Mouse (Mus musculus) limb, embryonic 12.5 days (tissue): Measurements from ENCODE around the gene Eef2k. TPM values are rescaled to one million over a fixed set of nuclear protein-coding genes. Genes with fewer than 3 reads are reported as not detected.
"Not testable (repeated sequence)": the region's sequence is repeated elsewhere in the genome, so short reads cannot be mapped to it uniquely, and the experiment has no call there.

Experiments
- ATAC-seq: fragments of 200-750 bp; cut with Nextera tagmentation; 2 replicates; pipeline ENCODE4 v1.8.0; 2017; ENCODE audit warnings: low read depth, moderate TSS enrichment; ENCODE audit not compliant: insufficient number of reproducible peaks, insufficient read depth, low FRiP score, low TSS enrichment
- H3K27ac ChIP-seq: fragments of 300-500 bp; sonication (generic); 2 replicates; pipeline ENCODE4 v1.5.1; 2016; ENCODE audit warnings: mild to moderate bottlenecking, moderate library complexity
- H3K27me3 ChIP-seq: fragments of 300-500 bp; sonication (generic); 2 replicates; pipeline ENCODE4 v1.6.1; 2016; ENCODE audit warnings: mild to moderate bottlenecking, moderate library complexity
- H3K36me3 ChIP-seq: fragments of 300-500 bp; sonication (generic); 2 replicates; pipeline ENCODE4 v1.6.1; 2016; ENCODE audit warnings: mild to moderate bottlenecking, moderate library complexity
- H3K4me1 ChIP-seq: fragments of 300-500 bp; sonication (generic); replicated peaks from 2 replicates; pipeline ENCODE4 v1.6.1; 2016
- H3K4me2 ChIP-seq: fragments of 300-500 bp; sonication (generic); 2 replicates; pipeline ENCODE4 v1.6.1; 2016; ENCODE audit warnings: mild to moderate bottlenecking, moderate library complexity
- H3K4me3 ChIP-seq: fragments of 300-500 bp; sonication (generic); replicated peaks from 2 replicates; pipeline ENCODE4 v1.5.1; 2016; ENCODE audit warnings: mild to moderate bottlenecking
- H3K9ac ChIP-seq: fragments of 300-500 bp; sonication (generic); replicated peaks from 2 replicates; pipeline ENCODE4 v1.6.1; 2016; ENCODE audit warnings: mild to moderate bottlenecking, moderate library complexity
- H3K9me3 ChIP-seq: fragments of 300-500 bp; sonication (generic); 2 replicates; pipeline ENCODE4 v1.6.1; 2016; ENCODE audit warnings: mild to moderate bottlenecking, moderate library complexity
- WGBS: fragments of 180-500 bp; shearing (Covaris S2); methylation state at CpG from one replicate; pipeline ENCODE4 v1.1.7; 2016; 5-methylcytosine and 5-hydroxymethylcytosine counted together
- polyA plus RNA-seq: library from polyadenylated mRNA; unstranded; fragments of >200 nt; fragmentation: Nextera tagmentation; extraction: Ambion mirVana; gene quantifications from 2 replicates; pipeline ENCODE4 v1.2.1, GENCODE M21; 2016

The Eef2k gene
- polyA plus RNA-seq, 1 experiment from 2014 or later: 31.5 TPM

DNA sequence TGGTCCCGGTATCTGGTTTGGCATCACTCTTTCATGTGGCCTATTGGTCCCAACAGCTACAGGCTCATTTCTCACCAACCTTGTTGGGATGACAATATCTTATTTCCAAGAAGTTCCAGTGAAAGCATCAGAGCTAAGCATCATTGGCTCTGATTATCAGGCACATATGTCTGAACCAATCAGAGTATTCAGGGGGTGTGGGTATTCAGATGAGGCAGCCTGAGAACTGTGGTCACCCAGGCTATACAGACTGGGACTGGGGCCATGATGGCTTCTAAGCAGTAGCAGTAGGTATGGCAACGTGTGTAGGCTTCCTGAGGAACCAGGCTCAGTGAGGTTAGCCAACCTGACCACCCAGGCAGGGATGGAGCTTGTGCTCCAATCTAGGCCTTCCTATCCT is 38.8 kb downstream of the Eef2k start:
- 70% methylated on average over 2 of the region's 2 CpGs for WGBS
- H3K27me3 ChIP-seq: no peaks in the 10 kb centered on the region
- peaks cover 62% of the 10 kb centered on the region for H3K36me3 ChIP-seq
- H3K9me3 ChIP-seq: peaks cover 4% of the 10 kb centered on the region; the same call in 1 of the 2 replicates
- H3K4me3 ChIP-seq: no peak overlapping the region
- no peak for ATAC-seq
- H3K4me1 ChIP-seq: no peaks in the 10 kb centered on the region
- H3K4me2 ChIP-seq: no peak overlapping the region
- H3K9ac ChIP-seq: no peak overlapping the region
- H3K27ac ChIP-seq: no peak overlapping the region

DNA sequence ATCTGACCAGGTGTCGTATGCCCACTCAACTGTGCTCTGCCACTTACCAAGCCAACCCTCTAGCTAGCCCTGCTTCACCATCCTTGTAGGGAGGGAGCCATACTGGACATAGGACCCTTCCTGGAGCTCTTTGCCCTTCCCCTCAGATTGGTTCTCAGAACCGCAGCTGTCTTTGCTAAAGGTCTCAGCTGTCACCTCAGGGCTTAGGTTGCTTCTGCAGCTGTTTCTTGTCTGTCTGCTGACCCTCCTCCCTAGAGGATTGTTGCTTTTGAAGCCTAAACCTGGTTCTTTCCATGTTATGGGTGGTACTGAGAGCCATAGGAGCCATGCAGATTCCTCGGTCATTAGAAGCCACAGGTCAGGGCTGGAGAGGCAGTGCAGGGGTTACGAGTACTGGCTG is 40.0 kb downstream of the Eef2k start:
- H3K27ac ChIP-seq: peak overlapping the region; percentile 7; the same call in 1 of the 2 replicates
- ATAC-seq: no peak
- H3K27me3 ChIP-seq: no peaks in the 10 kb centered on the region
- H3K4me2 ChIP-seq: no peak overlapping the region
- no peak overlapping the region for H3K4me3 ChIP-seq
- H3K4me1 ChIP-seq: no peaks in the 10 kb centered on the region
- peaks cover 4% of the 10 kb centered on the region; the same call in 1 of the 2 replicates for H3K9me3 ChIP-seq
- WGBS: 73% methylated on average over 4 of the region's 4 CpGs
- peaks cover 75% of the 10 kb centered on the region for H3K36me3 ChIP-seq
- H3K9ac ChIP-seq: no peak overlapping the region

DNA sequence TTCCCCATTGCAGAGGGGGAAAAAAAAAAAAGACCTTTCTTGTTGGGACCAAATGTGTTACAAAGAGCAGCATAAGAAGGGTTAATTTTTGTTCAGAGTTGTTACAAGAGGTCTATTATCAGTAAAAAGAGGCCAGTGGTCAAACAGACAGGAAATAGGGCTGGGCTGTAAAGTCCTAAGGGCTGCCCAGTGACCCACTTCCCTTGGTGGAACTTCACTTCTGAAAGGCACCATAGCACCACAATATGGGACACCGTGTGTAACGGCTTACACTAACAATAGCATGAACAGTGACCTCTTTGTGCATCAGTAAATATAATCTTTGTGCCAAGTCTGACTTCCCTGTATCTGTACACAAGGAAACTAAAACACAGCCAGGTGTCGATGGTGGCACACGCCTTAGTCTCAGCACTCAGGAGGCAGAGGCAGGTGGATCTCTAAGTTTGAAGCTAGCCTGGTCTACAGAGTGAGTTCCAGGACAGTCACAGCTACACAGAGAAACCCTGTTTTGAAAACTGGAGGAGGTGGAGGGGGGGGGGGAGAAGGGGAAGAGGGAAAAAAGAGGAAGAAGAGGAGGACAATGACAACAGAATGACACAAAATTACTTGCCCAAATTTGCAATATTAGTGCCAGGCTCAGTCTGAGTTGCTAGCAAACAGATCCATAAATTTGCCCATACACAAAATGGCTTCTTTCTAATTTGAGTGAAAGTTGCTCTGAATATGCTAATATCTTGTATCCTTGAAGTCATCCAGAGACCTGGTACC is 41.1 kb downstream of the Eef2k start:
- WGBS: 92% methylated on average over 4 of the region's 4 CpGs
- H3K9ac ChIP-seq: no peak overlapping the region
- H3K27ac ChIP-seq: no peak overlapping the region
- H3K4me1 ChIP-seq: no peaks in the 10 kb centered on the region
- H3K27me3 ChIP-seq: no peaks in the 10 kb centered on the region
- no peak for ATAC-seq
- H3K9me3 ChIP-seq: peaks cover 4% of the 10 kb centered on the region; the same call in 1 of the 2 replicates
- H3K36me3 ChIP-seq: peaks cover 78% of the 10 kb centered on the region
- H3K4me3 ChIP-seq: no peak overlapping the region
- no peak overlapping the region for H3K4me2 ChIP-seq

DNA sequence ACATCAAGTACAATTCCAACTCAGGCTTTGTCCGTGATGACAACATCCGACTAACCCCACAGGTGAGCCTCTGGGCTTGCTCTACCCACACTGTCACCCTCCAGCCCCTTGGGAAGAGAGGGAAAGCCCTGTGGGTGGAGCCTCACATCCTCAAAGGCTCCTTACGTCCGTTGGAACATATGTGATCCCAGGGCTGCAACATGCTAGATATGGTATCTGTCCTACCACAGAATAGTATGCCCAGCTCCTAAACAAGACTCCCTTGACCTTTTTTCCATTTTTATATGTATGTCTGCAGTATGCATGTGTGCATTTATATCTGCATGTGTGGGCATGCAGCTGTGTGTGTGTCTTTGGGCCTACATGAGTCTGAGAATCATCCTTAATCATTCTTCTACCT is 42.1 kb downstream of the Eef2k start:
- Histone ChIP-seq H3K27ac (no peak overlapping the region), H3K9ac (no peak overlapping the region), H3K36me3 (peaks cover 86% of the 10 kb centered on the region), H3K27me3 (no peaks in the 10 kb centered on the region), H3K9me3 (peaks cover 4% of the 10 kb centered on the region; the same call in 1 of the 2 replicates), H3K4me3 (no peak overlapping the region), H3K4me2 (no peak overlapping the region), H3K4me1 (no peaks in the 10 kb centered on the region)
- WGBS: 92% methylated on average over 4 of the region's 4 CpGs
- no peak for ATAC-seq

DNA sequence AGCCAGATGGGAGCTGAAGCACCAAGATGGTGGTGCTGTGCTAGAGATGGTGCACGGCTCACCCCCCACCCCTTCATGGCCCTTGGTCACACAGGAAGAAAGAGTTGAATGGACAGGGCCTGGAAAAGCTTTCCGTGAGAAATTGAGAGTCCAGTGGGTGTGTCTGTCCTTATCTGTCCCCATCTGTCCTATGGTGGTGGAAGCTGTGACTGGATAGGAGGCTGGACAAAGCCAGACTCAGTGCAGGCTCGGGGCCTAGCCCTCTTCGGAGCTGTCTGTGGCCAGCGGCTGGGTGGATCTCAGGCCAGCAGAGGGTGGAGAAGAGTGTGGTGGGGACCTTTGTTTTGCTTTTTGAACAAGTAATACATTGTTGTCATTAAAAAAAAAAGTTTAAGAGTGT is 50.5 kb downstream of the Eef2k start:
- Histone ChIP-seq H3K4me1 (no peaks in the 10 kb centered on the region), H3K36me3 (peaks cover 56% of the 10 kb centered on the region), H3K9ac (no peak overlapping the region), H3K4me2 (no peak overlapping the region), H3K9me3 (no peaks in the 10 kb centered on the region), H3K4me3 (no peak overlapping the region), H3K27ac (no peak overlapping the region), H3K27me3 (no peaks in the 10 kb centered on the region)
- ATAC-seq: no peak
- 85% methylated on average over 5 of the region's 5 CpGs for WGBS

DNA sequence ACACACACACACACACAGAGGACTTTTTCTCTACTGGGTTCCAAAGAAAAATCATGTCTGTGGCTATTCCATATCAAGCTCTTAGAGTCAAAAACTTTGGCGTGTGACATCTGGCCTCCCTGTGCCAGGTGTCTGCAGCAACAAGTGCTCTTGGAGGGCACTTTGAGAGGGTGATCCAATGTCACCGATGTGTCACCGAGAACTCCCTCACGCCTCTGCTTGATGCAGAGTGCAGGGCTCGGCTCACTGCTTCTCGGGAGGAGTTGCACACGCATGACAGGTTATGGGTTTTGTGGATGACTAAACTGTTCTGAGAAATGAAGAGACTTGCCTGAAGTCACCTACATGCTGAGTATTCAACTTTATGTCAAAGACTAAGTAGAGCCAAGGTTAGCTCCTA is 54.4 kb downstream of the Eef2k start:
- no peaks in the 10 kb centered on the region for H3K9me3 ChIP-seq
- no peak overlapping the region for H3K27ac ChIP-seq
- no peak overlapping the region for H3K4me3 ChIP-seq
- WGBS: 89% methylated on average over 7 of the region's 7 CpGs
- no peak for ATAC-seq
- peaks cover 46% of the 10 kb centered on the region for H3K36me3 ChIP-seq
- H3K9ac ChIP-seq: no peak overlapping the region
- H3K27me3 ChIP-seq: no peaks in the 10 kb centered on the region
- H3K4me2 ChIP-seq: no peak overlapping the region
- peaks cover 7% of the 10 kb centered on the region; the same call in 1 of the 2 replicates for H3K4me1 ChIP-seq

DNA sequence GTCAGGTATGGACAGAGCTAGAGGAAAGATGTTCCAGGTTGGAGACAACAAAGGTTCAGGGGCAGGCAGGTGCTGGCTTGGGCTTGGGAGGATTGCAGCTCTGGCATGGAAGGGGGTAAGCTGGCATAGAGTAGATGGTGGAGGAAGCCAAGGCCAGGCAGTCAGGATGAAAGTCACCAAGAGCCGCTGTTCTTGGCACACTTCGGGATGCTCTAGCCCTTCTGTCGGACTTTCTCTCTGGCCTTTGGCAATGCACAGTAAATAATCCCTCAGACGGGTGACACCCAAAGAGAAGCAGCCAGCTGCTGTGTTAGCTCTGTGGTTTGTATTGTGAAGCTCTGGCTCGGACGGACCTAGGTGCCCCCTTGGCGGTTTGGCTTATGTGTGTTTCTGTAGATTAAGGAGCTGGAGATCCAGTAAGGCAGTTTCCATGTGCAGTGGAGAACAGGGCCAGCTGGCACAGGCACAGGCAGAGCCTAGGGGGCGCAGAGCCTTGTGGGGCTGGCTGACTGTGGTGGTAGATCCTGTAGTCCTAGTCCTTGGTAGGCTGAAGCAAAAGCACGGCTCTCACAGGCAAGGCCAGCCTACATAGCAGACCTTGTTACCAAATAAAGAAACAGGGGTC is 55.2 kb downstream of the Eef2k start:
- H3K9me3 ChIP-seq: no peaks in the 10 kb centered on the region
- ATAC-seq: no peak
- H3K4me2 ChIP-seq: no peak overlapping the region
- no peaks in the 10 kb centered on the region for H3K27me3 ChIP-seq
- no peak overlapping the region for H3K9ac ChIP-seq
- peaks cover 46% of the 10 kb centered on the region for H3K36me3 ChIP-seq
- H3K4me1 ChIP-seq: peaks cover 7% of the 10 kb centered on the region; the same call in 1 of the 2 replicates
- H3K4me3 ChIP-seq: no peak overlapping the region
- WGBS: 91% methylated on average over 9 of the region's 9 CpGs
- no peak overlapping the region for H3K27ac ChIP-seq

DNA sequence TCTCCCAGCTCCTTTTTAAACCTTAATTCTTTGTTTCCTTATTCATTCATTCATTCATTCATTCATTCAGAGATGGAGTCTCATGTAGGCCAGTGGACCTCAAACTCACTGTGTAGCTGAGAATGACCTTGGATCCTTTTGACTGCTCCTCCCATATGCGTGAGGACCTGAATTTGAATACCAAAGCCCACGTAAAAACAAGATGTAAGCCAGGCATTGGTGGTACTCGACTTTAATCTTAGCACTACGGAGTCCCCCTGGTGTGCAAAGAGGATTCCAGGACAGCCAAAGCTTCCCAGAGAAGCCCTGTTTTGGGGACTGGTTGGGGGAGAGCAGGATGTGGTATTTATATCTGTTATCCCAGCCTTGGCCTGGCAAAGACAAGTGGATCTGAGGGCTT is 57.6 kb downstream of the Eef2k start:
- peaks cover 7% of the 10 kb centered on the region; the same call in 1 of the 2 replicates for H3K4me1 ChIP-seq

DNA sequence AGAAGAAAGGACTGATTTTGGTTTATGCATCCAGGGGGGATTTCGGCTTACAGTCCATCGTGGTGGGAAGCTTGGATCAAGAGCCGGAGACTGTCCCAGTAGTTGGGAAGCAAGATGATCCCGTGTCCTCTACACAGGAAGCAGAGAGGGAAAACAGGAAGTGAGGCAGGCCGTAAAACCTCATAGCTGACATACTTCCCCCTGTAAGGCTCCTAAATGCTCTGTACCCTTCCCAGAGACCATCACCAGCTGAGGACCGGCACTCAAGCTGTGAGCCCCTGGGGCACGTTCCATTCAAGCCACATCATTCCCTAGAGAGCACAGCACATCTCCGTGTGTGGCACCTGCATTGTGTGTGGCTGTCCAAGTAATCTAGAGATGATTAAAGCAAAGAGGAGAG is 59.1 kb downstream of the Eef2k start:
- Histone ChIP-seq H3K4me3 (no peak overlapping the region), H3K36me3 (peaks cover 43% of the 10 kb centered on the region), H3K27ac (no peak overlapping the region), H3K27me3 (no peaks in the 10 kb centered on the region), H3K4me2 (no peak overlapping the region), H3K9ac (no peak overlapping the region), H3K4me1 (peaks cover 7% of the 10 kb centered on the region; the same call in 1 of the 2 replicates), H3K9me3 (no peaks in the 10 kb centered on the region)
- WGBS: 50% methylated on average over 8 of the region's 8 CpGs
- no peak for ATAC-seq

More for the DNA sequence above, 57.6 kb downstream of the Eef2k start:
- Histone ChIP-seq H3K4me3 (no peak overlapping the region), H3K9me3 (no peaks in the 10 kb centered on the region), H3K36me3 (peaks cover 50% of the 10 kb centered on the region), H3K27me3 (no peaks in the 10 kb centered on the region), H3K9ac (no peak overlapping the region), H3K27ac (no peak overlapping the region), H3K4me2 (no peak overlapping the region)
- 71% methylated on average over 4 of the region's 4 CpGs for WGBS
- no peak for ATAC-seq

DNA sequence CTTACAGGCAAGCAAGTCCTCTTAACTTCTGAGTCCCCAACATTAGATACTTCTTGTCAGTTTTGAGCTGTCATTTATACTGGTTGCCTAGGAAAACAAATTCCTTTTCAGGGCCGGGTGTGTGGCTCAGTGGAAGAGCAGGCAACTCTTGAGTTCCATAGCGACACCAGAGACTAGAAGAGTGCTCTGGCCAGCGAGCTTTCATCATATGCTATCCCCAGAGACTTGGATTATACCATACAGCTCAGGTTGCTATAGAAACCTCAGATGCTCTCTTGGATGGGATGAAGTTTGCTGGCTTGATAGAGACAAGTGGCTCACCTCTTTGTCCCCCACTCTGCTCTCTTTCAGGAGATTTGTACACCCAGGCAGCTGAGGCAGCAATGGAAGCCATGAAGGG is 60.3 kb downstream of the Eef2k start:
- Histone ChIP-seq H3K4me1 (peaks cover 7% of the 10 kb centered on the region; the same call in 1 of the 2 replicates), H3K9ac (no peak overlapping the region), H3K9me3 (no peaks in the 10 kb centered on the region), H3K27ac (no peak overlapping the region), H3K4me3 (no peak overlapping the region), H3K4me2 (no peak overlapping the region), H3K36me3 (peaks cover 37% of the 10 kb centered on the region), H3K27me3 (no peaks in the 10 kb centered on the region)
- 72% methylated on average over 3 of the region's 3 CpGs for WGBS
- no peak for ATAC-seq

DNA sequence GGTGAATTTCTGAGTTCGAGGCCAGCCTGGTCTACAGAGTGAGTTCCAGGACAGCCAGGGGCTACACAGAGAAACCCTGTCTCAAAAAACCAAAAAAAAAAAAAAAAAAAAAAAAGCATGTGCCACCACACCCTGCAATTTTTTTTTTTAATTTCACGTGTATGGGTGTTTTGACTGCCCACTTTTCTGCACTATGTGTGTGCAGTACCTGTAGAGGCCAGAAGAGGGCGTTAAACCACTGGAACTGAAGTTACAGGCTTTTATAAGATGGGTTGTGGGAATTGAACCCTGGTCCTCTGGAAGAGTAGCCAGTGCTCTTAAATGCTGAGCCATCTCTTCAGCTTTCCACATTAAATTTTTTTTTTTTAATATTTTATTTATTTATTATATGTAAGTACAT is 67.5 kb downstream of the Eef2k start:
- H3K4me2 ChIP-seq, H3K27ac ChIP-seq, H3K4me1 ChIP-seq, H3K9ac ChIP-seq, H3K9me3 ChIP-seq, H3K4me3 ChIP-seq, H3K36me3 ChIP-seq, ATAC-seq, H3K27me3 ChIP-seq: not testable (repeated sequence)
- 62% methylated on average over 3 of the region's 3 CpGs for WGBS
